Comparison of ENCODE assay signal across 8 mouse cellular contexts in the genomic region with DNA sequence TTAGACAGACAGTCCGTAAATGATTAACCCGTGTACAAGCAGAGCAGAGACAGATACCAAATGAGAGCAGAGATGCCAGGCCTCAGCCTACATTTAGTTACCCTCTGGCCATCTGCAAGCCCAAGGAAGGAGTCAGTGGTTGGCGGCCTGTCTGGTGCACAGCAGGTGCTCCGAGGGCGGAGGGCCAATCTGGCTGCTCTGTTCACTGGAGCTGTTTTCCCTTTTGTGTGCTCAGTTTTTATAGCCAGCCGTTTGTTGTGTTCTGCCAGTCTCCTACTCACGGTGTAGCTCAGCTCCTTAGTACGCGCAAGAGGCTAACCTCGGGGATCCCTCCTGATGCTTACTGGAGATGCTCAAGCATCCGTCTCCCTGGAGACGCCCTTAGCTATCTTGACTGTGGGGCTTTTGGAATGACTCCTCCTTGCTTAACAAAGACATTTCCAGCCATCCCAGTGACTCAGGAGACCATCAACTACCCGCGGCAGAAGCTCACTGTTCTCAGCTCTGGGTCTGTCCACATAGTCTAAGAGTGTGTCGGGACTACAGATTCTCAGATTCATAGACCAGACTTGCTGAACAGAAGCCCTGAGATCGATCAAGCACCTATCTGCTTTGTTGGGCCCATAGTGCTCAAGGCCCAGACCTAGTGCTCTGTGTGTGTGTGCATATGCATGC. TPM values are rescaled to one million over a fixed set of nuclear protein-coding genes. Genes with fewer than 3 reads are reported as not detected.
DNase-seq lines count a peak whose midpoint lies in the region; ATAC-seq and TF ChIP-seq lines count a peak whose summit lies in the region.

No protein-coding gene starts in this region.

- TF ChIP-seq CTCF in midbrain, postnatal 0 days (IDR thresholded peaks at IDR 0.05), result no peak
- no peak for TF ChIP-seq CTCF in thymus, adult 2 months (IDR thresholded peaks at IDR 0.05; ENCODE audit: borderline replicate concordance, control insufficient read depth, extremely low read depth, insufficient read depth, low read length, poor library complexity)

- no peak overlapping the region for H3K27ac ChIP-seq in kidney, embryonic 14.5 days (ENCODE audit: low read depth, low read length)
- peak overlapping the region; percentile 65 for H3K27ac ChIP-seq in kidney, embryonic 15.5 days
- H3K27ac ChIP-seq in midbrain, postnatal 0 days (ENCODE audit: low read depth, low read length), result no peak overlapping the region
- no peak overlapping the region for H3K27ac ChIP-seq in thymus, adult 2 months (ENCODE audit: control insufficient read depth, insufficient read depth, low read length)

- peak; percentile 52 for DNase-seq in kidney, adult 11 months
- peak; percentile 94 for DNase-seq in cerebellum, adult 9-11 months
- peak; percentile 66 for DNase-seq in midbrain, postnatal 0 days (ENCODE audit: low spot score)
- DNase-seq in left cerebral cortex, postnatal 14 days (ENCODE audit: low spot score in 2 of 2), result no peak
- DNase-seq in heart, adult 8-10 months (ENCODE audit: low spot score), result no peak
- no peak for DNase-seq in thymus, adult 2 months

- TF ChIP-seq POLR2A in thymus, adult 2 months (IDR thresholded peaks at IDR 0.05; ENCODE audit: control insufficient read depth, extremely low read depth, insufficient read depth, low read length, poor library complexity), result no peak

- no peaks in the 10 kb centered on the region for H3K36me3 ChIP-seq in kidney, embryonic 14.5 days (ENCODE audit: control insufficient read depth, insufficient read depth, low read length)
- H3K36me3 ChIP-seq in kidney, embryonic 15.5 days, result no peaks in the 10 kb centered on the region
- H3K36me3 ChIP-seq in midbrain, postnatal 0 days (ENCODE audit: insufficient read depth, low read length), result no peaks in the 10 kb centered on the region
- H3K36me3 ChIP-seq in thymus, adult 2 months (ENCODE audit: control insufficient read depth, insufficient read depth, low read length), result no peaks in the 10 kb centered on the region

- H3K27me3 ChIP-seq in kidney, embryonic 14.5 days (ENCODE audit: control insufficient read depth, insufficient read depth, low read length), result no peaks in the 10 kb centered on the region
- H3K27me3 ChIP-seq in kidney, embryonic 15.5 days, result no peaks in the 10 kb centered on the region
- H3K27me3 ChIP-seq in midbrain, postnatal 0 days (ENCODE audit: insufficient read depth, low read length), result no peaks in the 10 kb centered on the region
- no peaks in the 10 kb centered on the region for H3K27me3 ChIP-seq in thymus, adult 2 months (ENCODE audit: control insufficient read depth, insufficient read depth, low read length)

- no peak for ATAC-seq in kidney, embryonic 14.5 days (ENCODE audit: low FRiP score, low TSS enrichment)
- peak; percentile 59 for ATAC-seq in kidney, embryonic 15.5 days (replicated peaks; ENCODE audit: low FRiP score)
- ATAC-seq in midbrain, postnatal 0 days (ENCODE audit: low FRiP score), result no peak

- no peaks in the 10 kb centered on the region for H3K9me3 ChIP-seq in kidney, embryonic 14.5 days (ENCODE audit: control insufficient read depth, low read length)
- H3K9me3 ChIP-seq in kidney, embryonic 15.5 days (replicated peaks), result no peaks in the 10 kb centered on the region
- no peaks in the 10 kb centered on the region for H3K9me3 ChIP-seq in midbrain, postnatal 0 days (ENCODE audit: low read length)

- 67% methylated on average over 16 of the region's 16 CpGs for WGBS in kidney, embryonic 14.5 days
- WGBS in kidney, embryonic 15.5 days, result 64% methylated on average over 16 of the region's 16 CpGs
- 39% methylated on average over 16 of the region's 16 CpGs for WGBS in midbrain, postnatal 0 days
- 92% methylated on average over 16 of the region's 16 CpGs for WGBS in thymus, adult 2 months

- H3K4me3 ChIP-seq in kidney, embryonic 14.5 days (ENCODE audit: low read length), result no peak overlapping the region
- H3K4me3 ChIP-seq in kidney, embryonic 15.5 days (replicated peaks), result no peak overlapping the region
- H3K4me3 ChIP-seq in midbrain, postnatal 0 days (ENCODE audit: low read depth, low read length), result no peak overlapping the region
- no peak overlapping the region for H3K4me3 ChIP-seq in thymus, adult 2 months (ENCODE audit: control insufficient read depth, insufficient read depth, low read length)

- no peak overlapping the region for H3K4me2 ChIP-seq in kidney, embryonic 14.5 days (replicated peaks; ENCODE audit: low read depth, low read length)
- no peak overlapping the region for H3K4me2 ChIP-seq in kidney, embryonic 15.5 days
- no peak overlapping the region for H3K4me2 ChIP-seq in midbrain, postnatal 0 days (ENCODE audit: low read depth, low read length, poor library complexity, severe bottlenecking)

- H3K4me1 ChIP-seq in kidney, embryonic 14.5 days (ENCODE audit: control insufficient read depth, insufficient read depth, low read length), result peaks cover 38% of the 10 kb centered on the region
- peaks cover 72% of the 10 kb centered on the region for H3K4me1 ChIP-seq in kidney, embryonic 15.5 days
- 0 out of 2 replicates have a peak, but pooled peaks cover 7% of the 10 kb centered on the region for H3K4me1 ChIP-seq in midbrain, postnatal 0 days (ENCODE audit: insufficient read depth, low read length)
- H3K4me1 ChIP-seq in thymus, adult 2 months (replicated peaks; ENCODE audit: control insufficient read depth, insufficient read depth, low read length), result no peaks in the 10 kb centered on the region

- no peak overlapping the region for H3K9ac ChIP-seq in kidney, embryonic 14.5 days (ENCODE audit: low read depth, low read length)
- no peak overlapping the region for H3K9ac ChIP-seq in kidney, embryonic 15.5 days
- H3K9ac ChIP-seq in midbrain, postnatal 0 days (replicated peaks; ENCODE audit: low read length, poor library complexity, severe bottlenecking), result no peak overlapping the region

- intact Hi-C loops in left cerebral cortex, postnatal 14 days (cut with DNase I), result no loop called here

RNA-seq across cellular contexts. Expression of a gene that starts 40.2 kb away (rescaled TPM):
- 0.31 and 0.43 TPM in 2 replicates for polyA plus RNA-seq in kidney, embryonic 14.5 days (2014; fragmentation: Nextera tagmentation; extraction: Ambion mirVana)
- 0.30 and 0.31 TPM in 2 replicates for polyA plus RNA-seq in kidney, embryonic 15.5 days (2015; fragmentation: Nextera tagmentation; extraction: Ambion mirVana)
- not detected in 2 replicates for total RNA-seq in midbrain, postnatal 0 days (2014; rRNA removed)
- 0.11 and 0.32 TPM in 2 replicates for polyA plus RNA-seq in midbrain, postnatal 0 days (2015; fragmentation: Nextera tagmentation; extraction: Ambion mirVana)
- not detected for total RNA-seq in left cerebral cortex, postnatal 14 days (2021)
- not detected for total RNA-seq in heart, adult 8-10 months (2022)
- polyA plus RNA-seq in thymus, adult 2 months (2012; rRNA removed), result not detected in 2 replicates

Comparison
In these comparisons a context has a peak if more than half of its experiments do, and no peak if none do; other contexts are left out.
1. DNase-seq: peak in kidney, adult 11 months (single experiment), cerebellum, adult 9-11 months (single experiment) and midbrain, postnatal 0 days (single experiment); none in left cerebral cortex, postnatal 14 days (0 of 2), heart, adult 8-10 months (single experiment) and thymus, adult 2 months (single experiment).